Mouse (Mus musculus): ENCODE measurements around the gene Heatr5b. TPM values are rescaled to one million over a fixed set of nuclear protein-coding genes. Genes with fewer than 3 reads are reported as not detected.
A peak's percentile ranks its signal among the peaks of the same experiment; 100 is the strongest.

Heatr5b gene
- polyA plus RNA-seq, 1 experiment = 30.8 TPM

DNA sequence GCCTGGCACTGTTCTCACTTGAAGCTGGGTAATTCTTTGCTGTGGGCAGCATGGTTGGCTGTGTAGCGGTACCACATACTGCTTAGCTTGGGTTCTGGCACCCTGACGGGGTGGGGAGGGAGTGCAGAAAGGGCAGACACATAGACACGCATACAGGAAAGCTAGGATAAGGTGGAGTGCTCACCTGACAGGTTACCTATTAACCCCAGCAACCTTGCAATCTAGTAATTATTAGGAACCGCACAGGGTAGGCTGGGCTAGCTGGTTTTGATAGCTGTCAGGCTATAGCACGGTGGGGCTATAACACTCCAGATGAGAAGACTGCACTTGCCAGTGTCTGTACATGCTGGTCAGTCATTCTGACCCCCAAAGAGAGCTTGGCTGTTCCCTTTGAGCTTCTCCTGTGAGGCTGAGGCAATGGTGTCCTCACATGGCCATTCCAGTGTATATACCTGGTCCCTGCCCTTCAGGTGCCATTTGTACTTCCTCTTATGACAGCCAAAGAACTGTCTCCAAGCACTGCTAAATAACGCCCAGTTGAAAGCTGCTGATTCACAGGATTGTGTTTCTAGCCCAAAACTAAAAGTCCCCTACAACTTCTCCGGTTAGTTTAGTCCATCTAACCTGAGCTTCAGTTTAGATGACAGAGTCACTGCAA, 7.2 kb upstream of the Heatr5b start:
- no peaks in the 10 kb centered on the region for H3K4me1 ChIP-seq (replicated peaks; ENCODE audit: control insufficient read depth, insufficient read depth, low read length)
- no peak overlapping the region for H3K27ac ChIP-seq (ENCODE audit: control insufficient read depth, insufficient read depth, low read length)
- H3K27me3 ChIP-seq (ENCODE audit: control insufficient read depth, insufficient read depth, low read length) = no peaks in the 10 kb centered on the region
- H3K4me3 ChIP-seq (ENCODE audit: control insufficient read depth, insufficient read depth, low read length) = no peak overlapping the region
- peaks cover 65% of the 10 kb centered on the region for H3K36me3 ChIP-seq (ENCODE audit: control insufficient read depth, insufficient read depth, low read length)
- WGBS = 94% methylated on average over 7 of the region's 7 CpGs
- no peak for TF ChIP-seq POLR2A (IDR thresholded peaks at IDR 0.05; ENCODE audit: control insufficient read depth, extremely low read depth, insufficient read depth, low read length, poor library complexity)
- TF ChIP-seq CTCF (IDR thresholded peaks at IDR 0.05; ENCODE audit: borderline replicate concordance, control insufficient read depth, extremely low read depth, insufficient read depth, low read length, poor library complexity) = no peak
- DNase-seq = no peak

DNA sequence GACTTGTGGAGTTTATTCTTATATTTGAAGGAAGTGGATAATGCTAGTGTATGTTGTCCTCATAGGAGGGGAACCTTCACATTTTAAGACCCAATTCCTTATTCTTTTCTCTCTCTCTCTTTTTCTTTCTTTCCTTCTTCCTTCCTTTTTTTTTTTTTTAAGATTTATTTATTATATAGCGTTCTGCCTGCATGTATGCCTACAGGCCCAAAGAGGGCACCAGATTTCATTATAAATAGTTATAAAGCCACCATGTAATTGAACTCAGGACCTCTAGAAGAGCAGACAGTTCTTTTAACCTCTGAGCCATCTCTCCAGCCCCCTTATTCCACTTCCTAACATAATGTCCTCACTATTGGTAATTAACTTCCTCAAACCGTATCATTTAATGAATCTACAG, 892 bp upstream of the Heatr5b start:
- no peaks in the 10 kb centered on the region for H3K27me3 ChIP-seq (ENCODE audit: control insufficient read depth, insufficient read depth, low read length)
- WGBS = 14% methylated on average over 2 of the region's 2 CpGs
- peak overlapping the region; percentile 67 for H3K27ac ChIP-seq (ENCODE audit: control insufficient read depth, insufficient read depth, low read length)
- DNase-seq = no peak
- TF ChIP-seq POLR2A (IDR thresholded peaks at IDR 0.05; ENCODE audit: control insufficient read depth, extremely low read depth, insufficient read depth, low read length, poor library complexity) = no peak
- TF ChIP-seq CTCF (IDR thresholded peaks at IDR 0.05; ENCODE audit: borderline replicate concordance, control insufficient read depth, extremely low read depth, insufficient read depth, low read length, poor library complexity) = no peak
- peaks cover 19% of the 10 kb centered on the region for H3K36me3 ChIP-seq (ENCODE audit: control insufficient read depth, insufficient read depth, low read length)
- peak overlapping the region; percentile 86 for H3K4me3 ChIP-seq (ENCODE audit: control insufficient read depth, insufficient read depth, low read length)
- no peaks in the 10 kb centered on the region for H3K4me1 ChIP-seq (replicated peaks; ENCODE audit: control insufficient read depth, insufficient read depth, low read length)

DNA sequence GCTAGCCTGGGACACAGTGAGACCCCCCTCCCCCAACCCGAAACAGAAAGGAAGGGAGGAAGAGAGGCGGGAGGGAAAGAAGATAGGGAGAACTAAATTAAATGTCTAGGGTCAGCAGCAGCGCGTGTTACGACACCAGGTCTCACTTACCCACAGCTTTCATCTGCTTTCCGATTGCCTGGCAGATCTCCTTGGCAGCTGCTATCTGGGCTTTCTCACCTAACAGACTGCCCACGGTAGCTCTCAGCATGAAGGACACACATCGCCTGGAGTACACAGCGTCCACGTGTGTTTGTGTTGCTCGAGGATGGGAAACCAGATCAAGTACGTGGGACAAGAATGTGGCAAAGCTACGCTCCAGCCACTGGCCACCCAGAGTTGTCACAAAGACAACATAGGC, 10.8 kb downstream of the Heatr5b start:
- Histone ChIP-seq H3K4me1 (replicated peaks; ENCODE audit: control insufficient read depth, insufficient read depth, low read length) (no peaks in the 10 kb centered on the region), H3K4me3 (ENCODE audit: control insufficient read depth, insufficient read depth, low read length) (no peak overlapping the region), H3K27me3 (ENCODE audit: control insufficient read depth, insufficient read depth, low read length) (no peaks in the 10 kb centered on the region), H3K36me3 (ENCODE audit: control insufficient read depth, insufficient read depth, low read length) (peaks cover 67% of the 10 kb centered on the region), H3K27ac (ENCODE audit: control insufficient read depth, insufficient read depth, low read length) (no peak overlapping the region)
- 96% methylated on average over 13 of the region's 13 CpGs for WGBS
- TF ChIP-seq POLR2A (IDR thresholded peaks at IDR 0.05; ENCODE audit: control insufficient read depth, extremely low read depth, insufficient read depth, low read length, poor library complexity) = no peak
- TF ChIP-seq CTCF (IDR thresholded peaks at IDR 0.05; ENCODE audit: borderline replicate concordance, control insufficient read depth, extremely low read depth, insufficient read depth, low read length, poor library complexity) = no peak
- no peak for DNase-seq

- H3K27ac ChIP-seq (ENCODE audit: control insufficient read depth, insufficient read depth, low read length) = no peak overlapping the region
- no peaks in the 10 kb centered on the region for H3K4me1 ChIP-seq (replicated peaks; ENCODE audit: control insufficient read depth, insufficient read depth, low read length)
- no peak for DNase-seq
- no peaks in the 10 kb centered on the region for H3K27me3 ChIP-seq (ENCODE audit: control insufficient read depth, insufficient read depth, low read length)
- H3K4me3 ChIP-seq (ENCODE audit: control insufficient read depth, insufficient read depth, low read length) = no peak overlapping the region
- no peak for TF ChIP-seq CTCF (IDR thresholded peaks at IDR 0.05; ENCODE audit: borderline replicate concordance, control insufficient read depth, extremely low read depth, insufficient read depth, low read length, poor library complexity)
- H3K36me3 ChIP-seq (ENCODE audit: control insufficient read depth, insufficient read depth, low read length) = peaks cover 60% of the 10 kb centered on the region
- 98% methylated on average over 3 of the region's 3 CpGs for WGBS
Observed at GRCm38 (mm10) chr17:78809582-78809981, 25.6 kb downstream of the Heatr5b start.

DNA sequence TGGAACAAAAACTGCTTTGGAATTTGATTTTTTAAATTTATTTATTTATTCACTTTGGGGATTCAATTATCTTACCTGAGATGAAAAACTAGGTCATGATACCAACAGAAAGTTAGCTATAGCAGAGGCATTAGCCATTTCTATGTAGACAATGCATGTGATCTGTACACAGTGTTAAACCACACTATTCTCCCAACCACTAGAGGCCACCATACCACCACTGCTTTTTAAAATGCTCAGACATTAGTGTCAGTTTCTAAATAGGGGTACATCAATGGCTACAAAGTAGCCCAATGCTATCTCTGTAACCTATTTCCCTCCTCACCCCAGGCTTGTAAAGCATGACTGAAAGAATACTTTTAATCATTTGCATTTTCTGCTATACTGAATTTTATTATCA, 26.1 kb downstream of the Heatr5b start:
- no peak overlapping the region for H3K4me3 ChIP-seq (ENCODE audit: control insufficient read depth, insufficient read depth, low read length)
- H3K4me1 ChIP-seq (replicated peaks; ENCODE audit: control insufficient read depth, insufficient read depth, low read length) = no peaks in the 10 kb centered on the region
- H3K36me3 ChIP-seq (ENCODE audit: control insufficient read depth, insufficient read depth, low read length) = peaks cover 55% of the 10 kb centered on the region
- no peaks in the 10 kb centered on the region for H3K27me3 ChIP-seq (ENCODE audit: control insufficient read depth, insufficient read depth, low read length)
- TF ChIP-seq CTCF (IDR thresholded peaks at IDR 0.05; ENCODE audit: borderline replicate concordance, control insufficient read depth, extremely low read depth, insufficient read depth, low read length, poor library complexity) = no peak
- TF ChIP-seq POLR2A (IDR thresholded peaks at IDR 0.05; ENCODE audit: control insufficient read depth, extremely low read depth, insufficient read depth, low read length, poor library complexity) = no peak
- H3K27ac ChIP-seq (ENCODE audit: control insufficient read depth, insufficient read depth, low read length) = no peak overlapping the region
- peak; percentile 11 for DNase-seq

- peaks cover 70% of the 10 kb centered on the region for H3K36me3 ChIP-seq (ENCODE audit: control insufficient read depth, insufficient read depth, low read length)
- WGBS = 93% methylated on average over 1 of the region's 1 CpGs
Observed at GRCm38 (mm10) chr17:78797222-78797621, 37.9 kb downstream of the Heatr5b start.

GRCm38 (mm10) chr17:78794390-78794789, 40.8 kb downstream of the Heatr5b start:
- no peak for TF ChIP-seq CTCF (IDR thresholded peaks at IDR 0.05; ENCODE audit: borderline replicate concordance, control insufficient read depth, extremely low read depth, insufficient read depth, low read length, poor library complexity)
- TF ChIP-seq POLR2A (IDR thresholded peaks at IDR 0.05; ENCODE audit: control insufficient read depth, extremely low read depth, insufficient read depth, low read length, poor library complexity) = no peak
- H3K36me3 ChIP-seq (ENCODE audit: control insufficient read depth, insufficient read depth, low read length) = peaks cover 63% of the 10 kb centered on the region
- H3K4me3 ChIP-seq (ENCODE audit: control insufficient read depth, insufficient read depth, low read length) = no peak overlapping the region
- no peak overlapping the region for H3K27ac ChIP-seq (ENCODE audit: control insufficient read depth, insufficient read depth, low read length)
- 96% methylated on average over 5 of the region's 5 CpGs for WGBS
- H3K27me3 ChIP-seq (ENCODE audit: control insufficient read depth, insufficient read depth, low read length) = no peaks in the 10 kb centered on the region
- H3K4me1 ChIP-seq (replicated peaks; ENCODE audit: control insufficient read depth, insufficient read depth, low read length) = no peaks in the 10 kb centered on the region
- no peak for DNase-seq

More at GRCm38 (mm10) chr17:78797222-78797621, 37.9 kb downstream of the Heatr5b start:
- Histone ChIP-seq H3K4me3 (ENCODE audit: control insufficient read depth, insufficient read depth, low read length) (no peak overlapping the region), H3K27me3 (ENCODE audit: control insufficient read depth, insufficient read depth, low read length) (no peaks in the 10 kb centered on the region), H3K27ac (ENCODE audit: control insufficient read depth, insufficient read depth, low read length) (no peak overlapping the region), H3K4me1 (replicated peaks; ENCODE audit: control insufficient read depth, insufficient read depth, low read length) (no peaks in the 10 kb centered on the region)
- TF ChIP-seq CTCF (IDR thresholded peaks at IDR 0.05; ENCODE audit: borderline replicate concordance, control insufficient read depth, extremely low read depth, insufficient read depth, low read length, poor library complexity) (no peak), POLR2A (IDR thresholded peaks at IDR 0.05; ENCODE audit: control insufficient read depth, extremely low read depth, insufficient read depth, low read length, poor library complexity) (no peak)
- DNase-seq = no peak

Measured in thymus, adult 2 months (tissue).